Mouse (Mus musculus) C2C12 (cell line): ENCODE results near the gene Polr3k. TPM values are rescaled to one million over a fixed set of nuclear protein-coding genes. Genes with fewer than 3 reads are reported as not detected.
A peak's percentile ranks its signal among the peaks of the same experiment; 100 is the strongest.

Experiments
- H3K27me3 ChIP-seq: one replicate; pipeline ENCODE4 v1.6.1; 2011; ENCODE audit not compliant: control insufficient read depth, insufficient read depth, insufficient read length
- H3K36me3 ChIP-seq: one replicate; pipeline ENCODE4 v1.6.1; 2011; ENCODE audit not compliant: control insufficient read depth, insufficient read depth
- H3K4me3 ChIP-seq: one replicate; pipeline ENCODE4 v1.5.1; 2011; ENCODE audit warnings: mild to moderate bottlenecking, control low read depth; ENCODE audit not compliant: poor library complexity, insufficient read depth, severe bottlenecking
- H3K79me2 ChIP-seq: one replicate; pipeline ENCODE4 v1.6.1; 2011; ENCODE audit not compliant: control insufficient read depth, insufficient read depth
- H3K79me3 ChIP-seq: one replicate; pipeline ENCODE4 v1.6.1; 2011; ENCODE audit warnings: low read depth, control low read depth
- H3ac ChIP-seq: one replicate; pipeline ENCODE3; 2011; ENCODE audit warnings: low read depth; ENCODE audit not compliant: control insufficient read depth, insufficient read length
- CEBPB ChIP-seq: IDR thresholded peaks from one replicate; pipeline ENCODE4 v1.6.1; 2011; ENCODE audit warnings: low read depth, mild to moderate bottlenecking, control low read depth, moderate library complexity
- CTCF ChIP-seq: IDR thresholded peaks from one replicate; pipeline ENCODE4 v1.5.1; 2011; ENCODE audit not compliant: control insufficient read depth, insufficient read depth, insufficient read length
- FOSL1 ChIP-seq: IDR thresholded peaks from one replicate; pipeline ENCODE4 v1.8.0; 2011; ENCODE audit warnings: mild to moderate bottlenecking, low read length; ENCODE audit not compliant: poor library complexity, insufficient read depth, severe bottlenecking
- MAX ChIP-seq: IDR thresholded peaks from one replicate; pipeline ENCODE4 v1.6.1; 2011; ENCODE audit warnings: mild to moderate bottlenecking, control low read depth
- MYOD1 ChIP-seq: IDR thresholded peaks from one replicate; pipeline ENCODE4 v1.6.1; 2011; ENCODE audit warnings: low read depth; ENCODE audit not compliant: control insufficient read depth, insufficient read length
- MYOG ChIP-seq: IDR thresholded peaks from one replicate; pipeline ENCODE4 v1.6.1; 2011; ENCODE audit not compliant: control insufficient read depth, insufficient read length; ENCODE audit errors: extremely low read depth
- USF1 ChIP-seq: IDR thresholded peaks from one replicate; pipeline ENCODE4 v1.6.1; 2011; ENCODE audit warnings: low read depth, mild to moderate bottlenecking, control low read depth, moderate library complexity
- long read RNA-seq, 2 experiments: library from polyadenylated mRNA; unstranded; transcript quantifications; one replicate each; pipeline ENCODE4 v2.0.0; 2019 to 2020
- polyA plus RNA-seq: library from polyadenylated mRNA; unstranded; fragments of >200 nt; fragmentation: generic; extraction: Trizol; gene quantifications from one replicate; pipeline ENCODE4 v1.2.1, GENCODE M21; 2012; ENCODE audit warnings: missing spikeins

Gene Polr3k
- polyA plus RNA-seq, result 21.0 TPM
- long read RNA-seq, experiment 1, transcript Polr3k-201 (3 exons, 2,948 nt), result major isoform, 84 of 85 reads
- long read RNA-seq, experiment 1, partial matches to known transcripts, result 0 of 85 reads
- long read RNA-seq, experiment 1, other reads (novel, unspliced or antisense), result 1 of 85 reads
- long read RNA-seq, experiment 2, transcript Polr3k-201 (3 exons, 2,948 nt), result major isoform, 195 of 197 reads
- long read RNA-seq, experiment 2, partial matches to known transcripts, result 0 of 197 reads
- long read RNA-seq, experiment 2, other reads (novel, unspliced or antisense), result 2 of 197 reads

DNA sequence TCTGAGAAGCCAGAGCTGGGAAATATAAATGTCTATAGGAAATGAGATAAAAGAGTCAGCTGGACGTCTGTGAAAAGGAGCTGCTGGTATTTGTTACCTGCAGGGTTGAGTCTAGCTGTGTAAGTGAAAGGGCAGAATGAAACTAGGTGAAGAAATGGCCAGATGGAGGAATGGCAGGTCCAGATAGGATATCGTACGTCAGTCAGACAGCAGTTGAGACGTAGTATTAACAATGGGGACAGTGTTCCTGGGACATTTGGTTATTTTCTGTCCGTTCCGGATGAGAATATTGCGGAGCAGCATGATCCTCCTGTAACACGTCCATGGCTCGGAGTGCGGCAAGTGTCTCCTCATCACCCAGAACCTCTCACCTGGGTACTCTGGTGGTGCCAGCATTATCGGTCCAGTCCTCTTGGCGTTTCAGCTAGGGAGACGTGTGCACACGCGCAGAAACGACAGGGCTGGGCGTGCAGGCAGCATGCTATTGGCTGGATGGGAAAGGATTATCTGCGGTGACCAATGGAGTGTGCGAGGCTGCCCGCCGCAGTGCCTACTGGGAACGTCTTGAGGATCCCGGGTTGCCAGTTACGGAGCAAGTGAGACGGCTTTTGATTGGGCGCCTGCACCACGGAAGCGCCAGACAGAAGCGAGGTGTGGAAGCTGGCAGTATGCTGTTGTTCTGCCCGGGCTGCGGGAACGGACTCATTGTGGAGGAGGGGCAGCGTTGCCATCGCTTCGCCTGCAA is at the start of gene Polr3k:
Gene Polr3k (plus strand): TSS at position 547 of the 745 bp plus-strand sequence.
- peak within 1 kb of the TSS; percentile 93 for H3ac ChIP-seq
- peaks cover 28% of the 10 kb centered on the region for H3K79me2 ChIP-seq
- H3K27me3 ChIP-seq, result no peaks in the 10 kb centered on the region
- TF ChIP-seq MAX, result peak; percentile 68
- no peak for TF ChIP-seq CTCF
- peak within 1 kb of the TSS; percentile 92 for H3K4me3 ChIP-seq
- H3K36me3 ChIP-seq, result peaks cover 24% of the 10 kb centered on the region
- peaks cover 16% of the 10 kb centered on the region for H3K79me3 ChIP-seq

- no peaks in the 10 kb centered on the region for H3K27me3 ChIP-seq
- H3K79me3 ChIP-seq, result no peaks in the 10 kb centered on the region
- TF ChIP-seq MAX (no peak), CEBPB (no peak), MYOD1 (no peak), FOSL1 (no peak), MYOG (no peak), USF1 (no peak), CTCF (no peak)
- H3K79me2 ChIP-seq, result no peaks in the 10 kb centered on the region
- no peak overlapping the region for H3K4me3 ChIP-seq
- H3K36me3 ChIP-seq, result no peaks in the 10 kb centered on the region
- H3ac ChIP-seq, result no peak overlapping the region
These were observed 35.0 kb upstream of the Polr3k start for GRCm38 (mm10) chr2:181829032-181829650.

DNA sequence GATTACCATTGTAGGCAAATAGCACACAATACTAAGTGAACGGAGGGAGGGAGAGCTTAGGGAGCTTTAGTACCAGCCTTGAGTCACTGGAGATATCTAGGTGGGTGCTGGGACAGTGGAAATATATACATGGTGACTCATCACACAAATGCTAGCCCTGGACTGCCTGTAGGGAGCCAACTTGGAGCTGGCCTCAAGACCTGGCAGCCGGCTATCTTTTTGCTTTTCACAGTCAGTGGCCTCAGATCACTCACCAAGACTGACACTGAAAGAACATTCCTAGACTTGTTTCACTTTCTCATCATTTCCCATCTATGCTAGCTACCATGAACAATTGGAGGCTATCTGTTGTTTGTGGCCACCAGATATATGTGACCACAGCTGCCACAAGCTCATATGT is 31.4 kb upstream of the Polr3k start:
- no peak for TF ChIP-seq CTCF
- peak; percentile 51 for TF ChIP-seq FOSL1
- H3ac ChIP-seq, result no peak overlapping the region
- no peaks in the 10 kb centered on the region for H3K36me3 ChIP-seq
- no peak overlapping the region for H3K4me3 ChIP-seq
- H3K79me3 ChIP-seq, result no peaks in the 10 kb centered on the region
- H3K27me3 ChIP-seq, result no peaks in the 10 kb centered on the region
- H3K79me2 ChIP-seq, result no peaks in the 10 kb centered on the region

- TF ChIP-seq MAX, result peak; percentile 71
- no peak for TF ChIP-seq USF1
- TF ChIP-seq CTCF, result no peak
- peak within 1 kb of the TSS; percentile 66 for H3K4me3 ChIP-seq
- H3K27me3 ChIP-seq, result no peaks in the 10 kb centered on the region
- no peaks in the 10 kb centered on the region for H3K36me3 ChIP-seq
- peaks cover 4% of the 10 kb centered on the region for H3K79me3 ChIP-seq
- peak within 1 kb of the TSS; percentile 91 for H3ac ChIP-seq
- peaks cover 12% of the 10 kb centered on the region for H3K79me2 ChIP-seq
These were observed 26.5 kb upstream of the Polr3k start, which contains the start of gene Pcmtd2 for GRCm38 (mm10) chr2:181837372-181838292. TSS of gene Pcmtd2 (plus strand) at chr2:181837854.

GRCm38 (mm10) chr2:181838293-181838680 is 25.9 kb upstream of the Polr3k start:
- TF ChIP-seq MYOD1 (no peak), CTCF (no peak), MYOG (no peak)
- Histone ChIP-seq H3K27me3 (no peaks in the 10 kb centered on the region), H3K36me3 (no peaks in the 10 kb centered on the region), H3K79me2 (peaks cover 12% of the 10 kb centered on the region), H3ac (no peak overlapping the region), H3K79me3 (peaks cover 4% of the 10 kb centered on the region), H3K4me3 (peak overlapping the region; percentile 66)

- Histone ChIP-seq H3K36me3 (peaks cover 12% of the 10 kb centered on the region), H3K79me2 (no peaks in the 10 kb centered on the region), H3ac (no peak overlapping the region), H3K27me3 (no peaks in the 10 kb centered on the region), H3K79me3 (no peaks in the 10 kb centered on the region), H3K4me3 (no peak overlapping the region)
- no peak for TF ChIP-seq CEBPB
- no peak for TF ChIP-seq FOSL1
- no peak for TF ChIP-seq CTCF
- no peak for TF ChIP-seq MAX
- no peak for TF ChIP-seq MYOD1
- no peak for TF ChIP-seq MYOG
- no peak for TF ChIP-seq USF1
These were observed 18.3 kb upstream of the Polr3k start for GRCm38 (mm10) chr2:181845709-181846394.
